Mouse (Mus musculus): ENCODE measurements around the gene Aip. TPM values are rescaled to one million over a fixed set of nuclear protein-coding genes. Genes with fewer than 3 reads are reported as not detected.

The Aip gene
- total RNA-seq, 1 experiment from 2014 or later, result 53.9 TPM

DNA sequence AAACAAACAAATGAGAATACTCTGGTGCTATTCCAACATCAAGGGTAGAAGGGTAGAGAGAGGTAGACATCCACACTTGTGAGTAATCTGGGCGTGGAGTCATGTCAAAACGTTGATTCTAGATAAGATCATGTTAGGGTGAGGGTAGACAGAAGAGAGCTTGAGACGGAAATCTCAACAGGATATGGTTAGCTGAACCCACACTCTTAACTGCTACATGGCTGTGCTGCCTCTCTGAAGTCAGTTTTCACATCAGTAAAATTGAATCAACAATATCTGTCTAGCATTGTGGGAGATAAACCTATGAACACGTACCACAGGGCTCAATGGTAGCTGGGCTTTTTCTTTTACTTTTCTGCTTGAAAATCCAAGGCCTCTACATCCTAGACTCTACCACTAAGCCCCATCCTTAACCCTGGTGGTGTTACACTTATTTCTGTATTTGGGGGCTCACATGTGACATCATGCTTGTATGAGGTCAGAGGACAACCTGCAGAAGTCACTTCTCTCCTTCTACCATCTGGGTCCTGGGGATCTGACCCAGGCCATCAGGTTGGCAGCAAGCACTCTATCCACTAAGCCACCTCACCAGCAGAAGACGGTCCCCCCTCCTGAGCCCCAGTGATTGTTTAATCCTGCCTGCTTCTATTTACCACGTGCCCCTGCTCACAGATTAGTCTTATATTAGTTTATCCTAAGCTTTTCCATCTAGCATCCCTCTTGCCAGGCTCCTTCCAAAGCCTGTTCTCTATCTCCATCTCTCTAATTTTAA, 5.8 kb downstream of the Aip start:
- ATAC-seq (ENCODE audit: extremely low read depth, insufficient number of reproducible peaks, low FRiP score, poor library complexity, severe bottlenecking), result no peak

GRCm38 (mm10) chr19:4118350-4118749, 7.3 kb downstream of the Aip start:
- ATAC-seq (ENCODE audit: extremely low read depth, insufficient number of reproducible peaks, low FRiP score, poor library complexity, severe bottlenecking), result no peak

DNA sequence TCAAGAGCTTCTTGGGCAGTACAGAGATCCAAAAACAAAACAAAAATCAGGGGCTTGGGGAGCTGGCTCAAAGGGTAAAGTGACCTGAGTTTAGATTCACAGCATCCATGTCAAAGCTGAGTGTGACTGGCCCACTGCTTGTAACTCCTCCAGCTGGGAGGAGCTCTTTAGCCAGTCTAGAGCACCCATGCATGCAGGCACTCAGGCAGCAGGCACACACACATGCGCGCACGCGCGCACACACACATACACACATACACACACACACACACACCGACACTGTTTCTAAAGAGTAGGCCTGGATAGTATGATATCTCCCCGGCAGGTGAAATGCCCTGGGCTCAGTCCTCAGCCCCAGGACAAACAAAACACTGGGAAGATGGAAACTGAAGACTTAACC, 8.7 kb downstream of the Aip start:
- ATAC-seq (ENCODE audit: extremely low read depth, insufficient number of reproducible peaks, low FRiP score, poor library complexity, severe bottlenecking), result no peak

GRCm38 (mm10) chr19:4115816-4116215, 9.8 kb downstream of the Aip start:
- ATAC-seq (ENCODE audit: extremely low read depth, insufficient number of reproducible peaks, low FRiP score, poor library complexity, severe bottlenecking), result no peak

DNA sequence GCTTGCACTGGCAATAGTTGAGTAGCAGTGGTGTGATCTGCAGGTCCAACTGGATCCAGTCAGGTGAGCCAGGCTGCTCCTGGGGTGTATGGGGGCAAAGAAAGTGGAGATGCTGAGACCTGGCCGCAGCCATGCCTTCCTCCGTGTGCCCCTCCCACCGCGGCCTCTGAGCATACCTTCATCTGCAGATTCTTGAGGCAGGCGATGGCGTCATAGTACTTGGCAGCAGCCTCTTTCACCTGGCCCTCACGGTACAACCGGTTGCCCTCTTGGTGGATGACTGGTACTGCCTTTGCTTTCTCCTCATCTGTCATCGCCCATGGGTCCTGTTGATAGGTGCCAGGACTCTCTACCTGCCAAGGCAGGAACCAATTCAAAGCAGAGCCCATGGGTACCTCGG, 10.5 kb downstream of the Aip start:
- ATAC-seq (ENCODE audit: extremely low read depth, insufficient number of reproducible peaks, low FRiP score, poor library complexity, severe bottlenecking), result no peak

DNA sequence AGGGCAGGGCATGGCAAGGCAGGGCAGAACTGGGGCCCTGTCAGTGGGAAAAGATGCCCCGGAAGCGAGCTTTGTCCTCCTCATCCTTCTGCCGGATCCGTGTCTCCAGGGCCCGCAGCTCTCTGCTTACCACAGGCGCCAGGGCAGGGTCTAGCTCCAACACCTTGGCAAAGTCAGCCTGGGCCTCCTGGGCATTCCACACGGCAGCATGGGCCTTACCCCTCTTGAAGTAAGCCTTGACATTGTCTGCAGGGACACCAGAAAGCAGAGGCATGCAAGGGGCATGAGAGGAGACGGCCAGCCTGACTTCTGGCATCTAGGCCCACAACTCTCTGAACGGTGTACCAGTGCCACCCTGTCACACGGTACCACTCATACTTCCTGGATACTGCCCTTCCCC, 11.1 kb downstream of the Aip start:
- ATAC-seq (ENCODE audit: extremely low read depth, insufficient number of reproducible peaks, low FRiP score, poor library complexity, severe bottlenecking), result no peak

GRCm38 (mm10) chr19:4113806-4114230, 11.8 kb downstream of the Aip start:
- ATAC-seq (ENCODE audit: extremely low read depth, insufficient number of reproducible peaks, low FRiP score, poor library complexity, severe bottlenecking), result peak; percentile 59

- no peak for ATAC-seq (ENCODE audit: extremely low read depth, insufficient number of reproducible peaks, low FRiP score, poor library complexity, severe bottlenecking)
Observed at GRCm38 (mm10) chr19:4113186-4113805, 12.4 kb downstream of the Aip start.

GRCm38 (mm10) chr19:4112063-4112960, 13.3 kb downstream of the Aip start:
- ATAC-seq (ENCODE audit: extremely low read depth, insufficient number of reproducible peaks, low FRiP score, poor library complexity, severe bottlenecking), result no peak

- ATAC-seq (ENCODE audit: extremely low read depth, insufficient number of reproducible peaks, low FRiP score, poor library complexity, severe bottlenecking), result no peak
Observed at GRCm38 (mm10) chr19:4108535-4108934, 17.1 kb downstream of the Aip start.

DNA sequence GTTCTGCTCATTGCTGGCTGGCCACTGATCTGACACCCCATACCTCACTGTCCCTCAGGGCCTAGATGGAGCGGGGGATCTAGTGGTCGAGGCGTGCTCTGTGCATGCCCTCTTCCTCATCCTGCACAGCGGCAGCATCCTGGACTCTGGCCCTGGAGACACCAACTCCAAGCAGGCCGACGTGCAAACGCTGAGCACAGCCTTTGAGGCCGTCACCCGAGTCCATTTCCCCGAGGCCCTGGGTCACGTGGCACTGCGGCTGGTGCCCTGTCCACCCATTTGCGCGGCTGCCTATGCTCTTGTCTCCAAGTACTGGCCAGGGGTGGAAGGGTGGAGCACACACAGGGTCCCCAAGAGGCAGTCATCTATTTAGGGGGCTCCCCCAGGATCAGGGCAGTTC, 19.0 kb downstream of the Aip start:
- no peak for ATAC-seq (ENCODE audit: extremely low read depth, insufficient number of reproducible peaks, low FRiP score, poor library complexity, severe bottlenecking)

- no peak for ATAC-seq (ENCODE audit: extremely low read depth, insufficient number of reproducible peaks, low FRiP score, poor library complexity, severe bottlenecking)
Observed at GRCm38 (mm10) chr19:4104675-4105194, 20.9 kb downstream of the Aip start.

DNA sequence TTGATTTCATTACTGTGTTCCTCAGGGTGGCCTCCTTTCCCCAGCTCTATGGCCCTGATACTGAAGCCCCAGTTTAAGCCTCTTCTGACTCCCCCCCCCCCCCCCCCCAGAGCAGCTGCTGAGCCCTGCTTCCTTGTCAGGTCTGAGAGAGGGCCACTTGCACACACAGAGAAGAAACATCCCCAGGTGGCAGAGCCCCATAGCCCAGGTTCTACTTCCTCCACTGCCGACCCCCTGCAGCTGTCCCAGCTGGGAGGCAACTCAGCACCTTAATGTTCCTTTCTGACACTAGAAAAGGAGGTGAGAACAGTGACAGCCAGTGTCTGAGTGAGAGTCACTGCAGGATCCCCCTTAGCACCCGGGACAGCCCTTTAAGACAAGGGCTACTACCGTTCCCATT, 21.9 kb downstream of the Aip start:
- ATAC-seq (ENCODE audit: extremely low read depth, insufficient number of reproducible peaks, low FRiP score, poor library complexity, severe bottlenecking), result no peak

DNA sequence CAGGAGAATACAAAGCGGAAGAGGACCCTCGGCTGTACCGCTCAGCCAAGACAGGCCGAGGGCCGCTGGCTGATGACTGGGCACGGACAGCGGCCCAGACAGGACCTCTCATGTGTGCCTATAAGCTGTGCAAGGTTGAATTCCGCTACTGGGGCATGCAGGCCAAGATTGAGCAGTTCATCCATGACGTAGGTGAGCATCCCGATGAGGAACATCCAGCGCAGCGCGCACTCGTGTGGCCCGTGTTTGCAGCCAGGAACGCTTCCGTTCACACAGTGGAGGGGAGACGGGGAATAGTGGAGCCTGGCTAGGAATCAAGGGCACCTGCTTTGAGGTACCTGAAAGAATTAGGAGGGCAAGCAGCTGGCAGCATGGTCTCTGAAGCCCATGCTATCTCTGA, 22.4 kb downstream of the Aip start:
- ATAC-seq (ENCODE audit: extremely low read depth, insufficient number of reproducible peaks, low FRiP score, poor library complexity, severe bottlenecking), result no peak

GRCm38 (mm10) chr19:4102626-4103025, 23.0 kb downstream of the Aip start:
- ATAC-seq (ENCODE audit: extremely low read depth, insufficient number of reproducible peaks, low FRiP score, poor library complexity, severe bottlenecking), result no peak

DNA sequence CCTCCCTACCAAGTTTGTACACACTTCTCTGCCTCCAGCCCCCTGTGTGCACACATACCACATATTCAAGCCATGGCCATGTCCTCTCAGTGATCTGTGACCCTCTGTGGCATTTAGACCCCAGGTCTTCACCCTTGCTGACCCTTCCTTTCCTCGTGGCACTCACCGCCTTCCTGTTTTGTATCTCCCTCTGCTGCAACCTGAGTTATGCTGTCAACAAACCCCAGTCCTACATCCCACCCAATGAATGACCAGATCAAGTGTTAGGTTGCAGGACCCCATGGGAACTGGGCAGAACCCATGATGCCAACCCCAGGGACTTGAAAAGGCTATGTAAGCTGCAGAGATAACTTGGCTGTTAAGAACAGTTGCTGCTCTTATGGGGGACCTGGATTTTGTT, 23.6 kb downstream of the Aip start:
- no peak for ATAC-seq (ENCODE audit: extremely low read depth, insufficient number of reproducible peaks, low FRiP score, poor library complexity, severe bottlenecking)

DNA sequence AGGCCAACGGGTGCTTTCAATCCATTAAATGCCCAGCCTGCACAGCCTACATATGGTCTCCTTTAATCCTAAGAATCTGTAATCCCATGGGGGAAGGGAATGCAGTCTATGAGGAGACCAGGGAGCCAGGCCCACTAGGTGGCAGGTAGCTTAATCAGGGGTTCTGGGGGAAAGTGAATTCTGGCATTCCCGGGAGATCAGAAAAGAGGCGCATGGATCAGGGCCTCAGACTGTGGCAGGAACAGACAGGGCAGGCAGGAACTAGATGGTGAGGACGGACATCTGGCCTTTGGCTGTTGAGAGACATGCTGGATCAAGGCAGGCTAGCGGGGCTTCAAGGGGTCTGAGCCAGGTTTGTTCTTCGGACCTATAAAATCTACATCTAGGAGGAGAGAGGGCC, 24.2 kb downstream of the Aip start:
- no peak for ATAC-seq (ENCODE audit: extremely low read depth, insufficient number of reproducible peaks, low FRiP score, poor library complexity, severe bottlenecking)

DNA sequence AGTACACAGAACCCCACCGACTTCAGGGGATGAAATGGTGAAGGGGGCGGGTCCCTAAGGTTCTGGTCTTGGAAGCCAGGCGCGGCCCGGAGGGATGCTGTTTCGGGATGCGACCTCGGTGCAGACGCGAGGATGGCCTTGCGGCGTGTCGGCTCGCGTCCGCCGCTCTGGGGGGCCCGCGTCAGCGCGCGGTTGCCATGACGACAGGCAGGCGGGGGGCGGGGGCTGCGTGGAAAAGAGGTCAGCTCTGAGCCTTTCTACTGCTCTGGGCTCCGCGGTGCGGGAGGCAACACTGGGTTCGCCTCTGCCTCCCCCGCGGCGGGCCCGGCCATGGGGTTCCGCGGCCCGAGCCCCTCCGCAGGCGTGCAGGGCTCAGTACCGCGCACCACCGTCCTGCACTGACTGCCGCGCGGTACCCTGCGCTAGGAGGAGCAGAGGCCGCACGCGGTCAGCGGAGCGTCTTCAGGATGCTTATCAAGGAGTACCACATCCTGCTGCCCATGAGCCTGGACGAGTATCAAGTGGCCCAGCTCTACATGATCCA, 24.9 kb downstream of the Aip start:
- no peak for ATAC-seq (ENCODE audit: extremely low read depth, insufficient number of reproducible peaks, low FRiP score, poor library complexity, severe bottlenecking)
